Mouse (Mus musculus) right cerebral cortex, postnatal 25 days (tissue): ENCODE data around the gene Polm.
A peak's percentile ranks its signal among the peaks of the same experiment; 100 is the strongest.
"Not testable (repeated sequence)": the region's sequence is repeated elsewhere in the genome, so short reads cannot be mapped to it uniquely, and the experiment has no call there.

Experiments used
- DNase-seq: peaks from one replicate; pipeline ENCODE4 v3.0.0; 2022

The Polm gene

DNA sequence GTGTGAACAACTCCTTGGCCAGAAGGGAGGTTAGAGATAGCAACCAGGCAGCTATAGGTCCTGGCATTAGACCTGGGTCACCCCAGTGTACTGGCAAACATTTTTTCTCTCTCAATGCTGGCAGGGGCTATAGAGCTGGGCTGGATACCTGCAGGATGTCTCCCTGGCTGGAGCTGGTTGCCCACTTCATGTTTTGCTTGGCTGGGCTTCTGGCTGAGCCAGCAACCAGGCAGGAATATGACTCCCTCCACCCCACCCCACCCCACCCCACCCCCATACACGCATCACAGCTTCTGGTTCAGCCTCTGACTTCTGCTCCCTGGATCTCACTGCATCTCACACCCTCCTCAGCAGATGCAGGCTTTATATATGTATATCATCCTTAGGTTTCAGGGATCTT is 14.5 kb upstream of the Polm start:
- DNase-seq, result no peak

DNA sequence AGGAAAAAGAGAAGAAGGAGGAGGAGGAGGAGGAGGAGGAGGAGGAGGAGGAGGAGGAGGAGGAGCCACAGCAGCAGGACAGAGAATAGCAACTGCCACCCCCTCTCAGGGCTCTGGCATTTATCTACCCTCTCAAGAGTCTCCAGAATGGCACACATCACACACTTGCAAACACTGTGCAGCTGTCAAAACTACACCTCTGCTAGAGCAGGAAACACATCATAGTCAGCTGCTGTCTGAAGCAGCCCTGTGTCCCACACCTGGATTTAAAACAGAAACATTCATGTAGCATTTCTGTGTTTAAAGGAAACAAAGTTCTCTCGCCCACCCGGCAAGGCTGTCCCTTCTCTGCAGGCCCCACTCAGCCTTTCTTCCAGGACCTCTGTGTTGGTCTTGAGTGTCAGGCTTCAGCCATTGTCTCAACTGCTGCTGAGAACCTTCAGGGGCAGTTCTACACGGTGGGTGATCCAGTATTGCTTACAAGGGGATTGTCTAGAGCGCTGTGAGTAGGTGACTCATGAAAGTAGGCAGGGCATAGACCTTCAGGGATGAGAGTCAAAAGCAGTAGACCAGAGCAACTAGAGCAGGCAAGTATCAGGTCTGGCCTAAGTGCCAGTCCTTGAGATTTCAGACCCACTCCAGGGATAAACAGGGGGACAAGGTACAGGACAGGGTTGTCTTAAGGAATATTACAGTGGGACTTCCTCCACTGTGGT is 13.4 kb upstream of the Polm start:
- no peak for DNase-seq

DNA sequence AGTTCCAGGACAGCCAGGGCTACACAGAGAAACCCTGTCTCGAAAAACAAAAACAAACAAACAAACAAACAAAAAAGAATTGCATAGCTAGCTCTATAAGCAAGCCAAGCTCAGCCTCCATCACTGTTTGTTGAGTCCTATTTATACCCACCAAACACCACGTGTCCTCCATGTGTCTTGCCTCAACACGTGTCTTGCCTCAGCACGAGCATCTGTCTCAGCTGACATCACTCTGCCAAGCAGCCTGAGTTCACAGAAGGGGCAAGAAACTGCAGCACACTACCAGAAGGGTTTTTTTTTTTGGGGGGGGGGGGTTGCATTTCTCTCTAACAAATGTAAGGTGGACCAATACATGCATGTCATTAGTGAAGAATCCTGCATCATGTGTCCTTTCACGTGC is 12.6 kb upstream of the Polm start:
- DNase-seq, result no peak

DNA sequence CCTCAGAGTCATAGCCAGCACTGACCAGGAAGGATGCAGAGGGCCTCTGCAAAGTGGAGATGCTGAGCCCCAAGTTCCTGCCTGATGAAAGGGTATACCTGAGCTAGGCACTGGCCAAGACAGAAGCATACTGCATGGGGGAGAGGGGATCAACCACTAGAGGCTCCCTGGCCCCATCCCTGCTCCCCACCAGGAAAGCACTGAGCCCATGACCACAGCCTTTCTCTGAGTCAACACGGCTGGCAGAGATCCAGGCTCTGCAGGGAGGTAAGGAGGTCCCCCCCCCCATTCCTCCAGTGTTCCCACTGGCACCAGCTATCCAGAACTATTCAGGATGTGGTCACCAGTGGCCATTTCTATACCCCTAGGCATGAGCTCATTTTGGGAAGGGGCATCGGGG is 11.5 kb upstream of the Polm start:
- DNase-seq, result no peak

DNA sequence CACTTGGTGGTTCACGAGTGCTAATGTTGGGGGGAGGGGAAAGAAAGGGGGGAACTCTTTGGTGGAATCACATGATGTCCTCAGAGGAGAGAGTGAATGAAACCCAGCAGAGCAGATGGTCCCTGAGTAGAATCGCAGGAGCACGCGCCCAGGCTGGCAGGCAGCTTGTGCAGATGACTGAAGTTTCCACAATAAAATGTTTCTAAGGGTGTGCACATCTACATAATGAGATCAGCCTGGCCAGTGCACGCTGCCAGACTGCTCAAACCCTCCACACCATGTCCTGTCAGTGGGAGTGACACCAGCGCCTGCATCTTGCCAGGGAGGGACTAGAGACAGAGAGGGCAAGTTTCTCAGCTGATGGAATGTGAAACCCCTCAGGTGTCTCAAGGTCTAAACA is 10.9 kb upstream of the Polm start:
- peak; percentile 27 for DNase-seq

DNA sequence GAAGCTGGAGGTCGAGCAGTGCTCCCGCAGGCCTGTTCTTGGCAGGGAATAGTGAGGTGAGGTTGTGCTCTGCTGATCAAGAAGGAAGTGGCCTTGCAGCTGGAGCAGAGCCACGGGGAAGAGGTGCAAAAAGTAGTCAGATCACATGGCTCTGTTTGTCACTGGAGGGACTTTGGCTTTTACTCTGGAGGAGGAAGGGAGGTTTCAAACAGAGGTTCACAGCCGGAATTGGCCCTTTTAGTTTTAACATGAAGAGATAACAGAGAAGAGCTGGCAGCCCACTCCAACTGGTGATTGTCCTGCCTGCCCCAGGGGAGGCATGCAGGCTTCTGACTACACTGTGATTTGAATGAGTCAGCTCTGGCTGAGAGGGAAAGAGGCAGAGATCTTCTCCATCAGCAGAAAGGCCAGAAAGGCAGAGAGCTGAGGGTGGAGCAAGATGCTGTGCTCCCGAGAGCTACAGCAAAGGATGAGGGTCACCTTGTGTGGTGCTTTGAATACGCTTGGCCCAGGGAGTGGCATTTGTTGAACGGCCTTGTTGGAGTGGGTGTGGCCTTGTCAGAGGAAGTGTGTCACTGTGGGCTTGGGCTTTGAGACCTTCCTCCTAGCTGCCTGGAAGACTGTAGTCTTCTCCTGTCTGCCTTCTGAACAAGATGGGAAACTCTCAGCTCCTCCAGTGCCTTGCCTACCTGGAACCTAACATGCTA is 9.0 kb upstream of the Polm start:
- no peak for DNase-seq

DNA sequence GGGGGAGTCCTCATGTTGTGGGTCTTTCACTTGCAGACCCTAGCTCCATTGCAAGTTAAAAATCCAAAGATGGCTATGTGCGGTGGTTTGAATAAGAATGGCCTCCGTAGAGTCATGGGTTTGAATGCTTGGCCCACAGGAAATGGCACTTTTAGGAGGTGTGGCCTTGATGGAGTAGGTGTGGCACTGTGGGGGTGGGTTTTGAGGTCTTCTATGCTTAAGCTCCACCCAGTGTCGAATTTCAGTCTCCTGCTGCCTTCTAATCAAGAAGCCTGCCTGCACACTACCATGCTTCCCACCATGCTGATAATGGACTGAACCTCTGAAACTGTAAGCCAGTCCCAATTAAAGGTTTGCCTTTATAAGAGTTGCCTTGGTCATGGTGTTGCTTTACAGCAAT is 5.3 kb upstream of the Polm start:
- DNase-seq, result no peak

DNA sequence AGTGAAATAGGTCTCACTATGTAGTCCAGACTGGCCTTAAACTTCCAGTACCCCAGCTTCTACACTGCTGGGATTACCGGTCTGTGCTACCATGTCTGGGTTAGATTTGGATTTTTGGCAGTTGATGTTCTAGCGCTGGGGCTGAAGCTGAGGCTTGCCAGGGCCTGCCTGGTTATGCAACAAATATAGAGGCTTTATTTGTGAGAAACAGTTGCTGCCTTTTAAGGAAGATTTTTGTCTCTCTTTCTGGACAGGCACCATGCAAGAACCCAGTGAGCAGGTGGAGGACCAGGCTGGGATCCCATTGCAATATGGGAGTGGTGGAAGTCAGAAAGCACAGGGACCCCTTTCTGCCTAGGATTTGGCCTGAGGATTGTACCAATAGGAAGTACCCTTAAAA is 3.9 kb upstream of the Polm start:
- DNase-seq, result no peak

DNA sequence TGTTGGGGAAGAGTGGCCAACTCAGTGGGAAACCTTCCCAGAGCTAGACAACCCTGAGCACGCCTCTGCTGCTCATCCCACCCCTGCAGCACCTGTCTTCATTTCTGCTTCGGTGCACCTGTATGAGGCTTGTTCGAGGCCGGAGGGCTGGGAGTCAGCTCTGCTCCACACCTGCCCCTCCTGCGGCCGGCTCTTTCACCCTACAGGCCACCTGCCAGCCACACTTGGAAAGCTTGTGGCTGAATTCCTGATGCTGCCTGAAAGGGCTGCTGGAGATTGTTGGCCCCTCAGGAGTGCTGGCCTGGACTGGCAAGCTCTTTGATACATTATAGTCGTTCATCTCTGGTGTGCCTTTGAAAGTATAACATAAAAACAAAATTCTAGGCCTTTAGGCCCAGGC is 2.5 kb upstream of the Polm start:
- no peak for DNase-seq

DNA sequence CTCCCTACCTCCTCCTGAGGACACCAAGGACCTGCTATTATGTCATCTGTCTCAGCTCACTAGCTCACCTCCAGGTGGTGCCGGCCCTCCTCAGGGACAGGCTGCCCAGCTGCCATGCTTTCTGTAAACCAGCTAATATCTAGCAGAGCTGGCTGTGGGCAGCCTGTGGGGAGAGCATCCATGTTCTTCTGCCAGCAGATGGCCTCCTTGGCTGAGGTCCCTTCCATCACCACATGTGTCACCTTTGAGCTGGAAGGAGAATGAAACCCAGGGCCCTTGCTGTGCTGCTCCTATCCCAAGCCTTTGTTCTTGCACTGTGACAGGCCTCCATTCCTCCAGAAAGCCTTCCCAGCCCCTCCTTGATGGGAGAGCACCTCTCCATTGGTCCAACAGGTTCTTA is 1.7 kb downstream of the Polm start:
- no peak for DNase-seq

DNA sequence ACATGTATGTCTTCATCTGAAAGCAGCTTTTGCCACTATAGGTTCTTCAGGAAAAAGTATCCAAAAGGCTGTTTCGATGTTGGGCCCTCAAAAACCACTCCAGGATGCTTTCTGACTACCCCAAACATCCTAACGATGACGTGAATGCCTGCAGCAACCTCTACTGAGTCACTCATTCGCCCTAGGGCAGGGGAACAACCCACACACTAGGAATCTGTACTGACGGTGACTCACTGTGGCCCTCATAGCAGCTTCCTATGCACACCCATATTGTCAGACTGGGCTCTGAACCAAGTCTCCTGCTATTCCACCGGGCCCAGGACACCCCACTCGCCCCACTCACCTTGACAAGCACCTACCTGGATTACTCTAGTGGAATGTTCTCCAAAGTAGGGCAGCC is 2.8 kb downstream of the Polm start:
- no peak for DNase-seq

DNA sequence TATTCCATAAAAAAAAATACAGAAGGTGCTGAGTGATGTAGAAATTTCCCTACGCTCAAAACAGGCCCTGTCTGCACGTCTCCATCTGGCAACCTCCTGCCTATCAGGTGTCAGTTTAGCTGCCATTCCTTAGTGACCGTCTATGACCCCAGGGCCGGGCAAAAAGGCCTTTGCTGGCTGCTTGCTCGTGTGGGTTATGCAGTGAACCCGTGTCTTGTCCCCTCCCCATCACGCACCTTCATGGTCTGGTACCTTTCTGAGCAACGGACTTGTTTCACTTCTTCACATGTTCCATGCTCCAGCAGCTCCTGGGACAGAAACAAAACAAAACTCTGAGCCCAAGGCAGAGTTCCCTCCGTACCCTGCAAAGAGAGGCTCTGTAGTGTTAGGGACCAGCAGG is 3.3 kb downstream of the Polm start:
- no peak for DNase-seq

DNA sequence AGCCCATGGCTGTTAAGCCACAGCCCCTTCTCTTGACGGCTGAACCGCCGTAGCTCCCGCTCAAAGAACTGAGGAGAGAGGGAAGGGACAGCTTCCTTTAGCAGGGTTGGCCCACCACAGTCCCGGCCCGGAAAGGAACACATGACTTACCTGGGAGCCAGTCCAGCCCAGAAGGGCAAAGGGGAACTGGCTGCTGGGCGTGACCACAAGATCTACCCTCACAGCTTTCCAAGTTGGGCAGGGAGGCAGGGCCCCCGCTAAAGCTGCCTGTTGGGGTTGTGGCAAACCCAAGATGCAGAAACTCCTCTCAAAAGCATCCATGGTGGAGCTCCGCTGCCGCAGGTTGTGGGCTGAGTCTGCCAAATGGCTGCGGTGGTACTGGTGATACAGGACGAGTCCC is 8.5 kb downstream of the Polm start:
- DNase-seq, result no peak

DNA sequence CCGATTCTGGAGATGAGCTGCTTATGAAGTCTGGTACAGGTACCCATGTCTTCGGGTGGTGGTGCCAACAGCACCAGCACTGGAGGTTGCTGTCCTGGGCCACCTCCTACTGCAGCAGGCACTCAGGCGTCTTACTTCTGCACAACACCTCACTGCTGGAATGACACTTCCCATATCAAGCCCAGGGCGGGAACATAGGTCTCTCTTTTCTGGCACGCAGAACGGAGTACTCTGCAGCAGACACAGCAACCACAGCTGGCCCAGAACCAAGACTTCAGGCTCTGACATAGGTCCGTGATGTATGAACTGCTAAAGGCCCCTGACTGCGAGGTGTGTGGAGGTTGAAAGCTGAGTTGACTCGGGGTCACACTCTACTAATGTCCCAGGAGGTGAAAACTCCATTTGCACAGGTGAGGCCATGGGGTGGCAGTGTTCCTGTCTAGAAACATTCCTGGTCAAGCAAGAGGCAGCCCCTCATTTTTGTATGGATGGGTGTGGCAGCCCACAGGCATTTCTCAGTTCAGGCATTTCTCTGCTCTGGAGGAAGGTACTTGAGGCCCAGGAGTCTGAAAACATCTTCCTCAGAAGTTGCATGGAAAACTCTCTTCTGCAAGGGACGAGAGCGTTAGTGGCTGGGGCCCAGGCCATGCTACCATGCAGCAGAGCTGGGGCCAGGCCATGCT is 9.2 kb downstream of the Polm start:
- no peak for DNase-seq

DNA sequence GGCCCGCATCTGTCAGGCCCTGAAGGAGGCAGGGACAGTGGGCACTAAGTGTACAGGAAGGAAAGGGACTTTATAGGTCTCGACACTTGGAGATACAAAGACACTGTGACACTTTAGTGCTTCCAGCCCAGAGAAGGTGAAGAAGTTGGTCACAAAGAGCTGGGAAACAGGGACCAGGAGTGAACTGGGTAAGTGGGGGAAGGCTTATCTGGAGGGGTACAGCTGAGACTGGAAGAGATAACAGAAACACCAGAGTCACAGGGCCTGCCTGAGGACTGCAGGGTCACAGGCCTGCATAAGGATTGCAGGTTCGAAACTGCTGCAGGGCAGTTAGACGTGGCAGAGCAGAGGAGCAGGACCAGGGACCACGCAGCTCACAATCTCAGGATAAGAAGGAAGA is 9.9 kb downstream of the Polm start:
- no peak for DNase-seq

DNA sequence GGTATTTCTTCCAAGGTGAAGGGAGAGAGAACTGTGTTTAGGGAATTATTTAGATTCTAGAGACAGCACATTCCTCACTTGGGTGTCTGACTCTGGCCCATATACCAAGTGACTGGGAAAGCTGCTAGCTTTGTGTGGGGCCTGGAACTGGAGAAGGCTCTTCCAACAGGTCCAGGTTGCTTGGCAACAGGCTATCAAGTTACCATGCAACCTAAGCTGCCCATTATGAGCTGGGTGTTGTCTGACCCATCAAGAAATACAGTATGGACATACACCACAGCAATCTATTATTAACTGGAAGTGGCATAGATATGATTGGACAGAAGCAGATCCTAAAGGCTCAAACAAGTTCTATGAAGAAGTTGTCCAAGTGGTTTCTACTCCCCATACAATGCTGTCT is 12.4 kb downstream of the Polm start:
- no peak for DNase-seq

DNA sequence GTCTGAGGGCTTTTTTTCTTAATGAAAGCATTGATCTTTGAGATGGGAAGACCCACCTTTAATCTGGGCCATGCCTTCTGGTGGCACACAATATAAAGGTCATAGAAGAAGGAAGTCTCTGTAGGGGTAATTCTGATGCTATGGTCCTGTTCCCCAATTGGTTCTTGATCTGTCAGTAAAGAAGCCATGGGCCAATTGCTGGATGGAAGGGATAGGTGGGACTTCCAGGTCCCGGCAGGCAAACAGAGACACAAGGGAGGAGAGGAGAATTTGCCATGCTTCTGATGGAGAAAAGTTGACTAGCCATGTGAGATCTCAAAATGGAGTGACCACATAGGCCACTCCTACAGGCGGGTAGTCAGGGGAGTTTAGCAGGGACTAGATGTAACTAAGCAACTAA is 18.6 kb downstream of the Polm start:
- no peak for DNase-seq

DNA sequence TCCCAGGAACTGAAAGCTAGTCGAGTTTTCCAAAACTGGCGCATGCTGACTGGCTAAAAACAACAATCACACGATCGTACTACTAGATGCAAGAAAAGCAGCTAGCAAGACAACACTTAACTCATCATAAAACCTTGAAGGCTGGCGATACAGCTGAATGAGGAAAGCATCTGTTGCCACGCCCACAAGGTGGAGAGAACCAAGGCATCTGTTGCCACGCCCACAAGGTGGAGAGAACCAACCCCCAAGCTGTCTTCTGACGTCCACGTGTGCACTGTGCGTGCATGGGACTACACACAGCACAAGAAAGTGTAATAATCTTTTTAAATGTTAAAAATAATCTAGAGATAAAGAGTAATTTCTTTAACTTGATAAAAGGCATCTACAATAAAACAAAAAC is 24.4 kb downstream of the Polm start:
- DNase-seq, result no peak

DNA sequence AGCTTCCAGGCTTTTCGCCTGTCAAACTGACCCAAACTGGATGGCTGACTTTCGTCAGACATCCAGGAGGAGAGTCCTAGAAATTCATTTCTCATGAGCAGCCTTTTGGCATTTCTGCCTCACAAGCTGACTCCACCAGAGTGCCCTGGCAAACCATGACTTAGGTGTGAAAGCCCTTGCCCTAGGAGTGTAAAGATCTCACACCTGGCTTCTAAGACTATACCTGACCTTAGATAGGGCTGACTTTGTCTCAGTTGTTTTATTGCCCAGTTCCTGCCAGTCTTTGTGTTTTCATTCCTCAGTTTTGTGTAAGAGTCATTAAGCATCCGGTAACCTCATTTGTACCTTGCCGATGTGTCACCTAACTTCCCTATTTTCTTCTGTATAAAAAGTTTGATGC is 28.3 kb downstream of the Polm start:
- not testable (repeated sequence) for DNase-seq

DNA sequence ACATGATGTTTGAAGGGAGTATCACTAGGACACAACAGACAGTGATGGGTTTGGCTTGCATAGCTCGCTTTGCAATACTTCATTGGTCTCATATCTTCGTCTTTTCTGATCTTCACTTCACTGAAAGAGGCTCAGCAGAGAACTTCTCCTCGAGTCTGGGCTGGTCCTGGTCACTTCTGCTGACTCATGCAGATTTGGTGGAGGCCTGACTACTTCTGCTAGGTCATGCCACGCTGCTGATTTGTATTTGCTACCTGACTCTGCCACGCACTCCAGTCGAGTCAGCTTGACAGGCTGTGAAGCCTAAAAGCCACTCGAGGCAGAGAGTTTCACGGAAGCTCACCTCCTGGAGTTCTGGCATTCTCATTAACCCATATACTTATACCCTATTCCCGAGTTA is 29.9 kb downstream of the Polm start:
- DNase-seq, result no peak

DNA sequence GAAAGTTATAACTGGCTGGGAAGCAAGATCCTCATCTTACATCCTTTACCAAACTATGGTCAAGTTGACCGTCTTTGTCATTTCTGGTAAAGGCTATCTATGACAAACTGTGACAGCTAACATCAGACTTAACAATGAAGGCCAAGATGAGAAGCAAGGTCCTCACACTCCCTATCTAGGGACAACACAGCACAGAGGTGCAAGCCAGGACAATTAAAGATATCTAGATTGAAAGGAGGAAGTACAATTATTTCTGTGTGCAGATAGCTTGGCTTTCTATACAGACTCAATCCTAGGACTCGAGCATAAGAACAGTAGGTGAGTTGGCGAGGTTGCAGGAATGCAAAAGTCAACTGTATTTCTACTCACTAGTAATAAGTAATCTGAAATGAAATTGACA is 32.1 kb downstream of the Polm start:
- DNase-seq, result no peak

DNA sequence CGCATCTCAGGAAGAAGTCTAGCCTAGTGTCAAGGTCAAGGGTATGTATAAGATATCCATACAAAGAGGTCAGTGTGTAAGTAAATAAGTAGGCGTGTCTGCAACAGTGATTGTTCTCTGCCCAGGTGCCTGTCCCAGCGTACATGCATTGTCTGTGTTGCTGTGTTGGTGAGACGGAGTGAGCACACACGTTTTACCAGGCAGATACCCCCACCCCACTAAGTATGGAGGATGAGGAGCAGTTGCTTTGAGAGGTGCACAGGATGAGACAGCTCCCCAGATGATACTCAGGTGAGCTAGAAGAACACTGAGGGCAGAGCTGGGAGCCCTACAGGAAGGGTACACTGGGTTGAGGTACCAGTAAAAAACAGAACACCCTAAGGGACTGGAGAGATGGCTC is 33.6 kb downstream of the Polm start:
- DNase-seq, result no peak

DNA sequence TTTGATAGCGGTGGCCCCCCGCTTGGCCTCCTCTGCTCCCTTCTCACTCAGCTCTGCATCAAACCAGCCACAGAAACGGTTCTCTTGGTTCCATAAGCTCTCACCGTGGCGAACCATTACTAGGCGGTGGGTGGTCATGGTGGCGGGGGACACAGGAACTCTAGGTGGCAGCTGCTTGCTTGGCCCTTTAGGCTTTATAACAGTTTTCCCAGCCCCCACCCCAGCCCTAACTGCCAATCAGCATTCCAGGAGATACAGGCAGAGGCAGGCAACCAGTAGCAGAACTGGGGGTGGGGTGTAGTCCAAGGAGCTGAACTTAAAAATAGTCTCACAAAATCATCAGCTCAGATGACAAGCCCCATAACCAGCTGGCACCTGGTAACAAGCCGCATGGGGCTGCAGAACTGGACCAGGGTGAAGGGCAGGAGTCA is 34.2 kb downstream of the Polm start, which contains the start of gene Pgam2:
Gene Pgam2 (minus strand): TSS at position 183 of the 431 bp plus-strand sequence.
- DNase-seq, result no peak
